Mouse (Mus musculus): ENCODE measurements at regions not wholly inside any gene's neighbourhood (a gene's known extent, or its start where the extent isn't known, plus 50 kb on each side); places are given as distances from the start of the nearest gene placed in this dataset.
"Not testable (repeated sequence)": the region's sequence is repeated elsewhere in the genome, so short reads cannot be mapped to it uniquely, and the experiment has no call there.

- ATAC-seq: no peak
- no peaks in the 10 kb centered on the region for H3K27me3 ChIP-seq (replicated peaks; ENCODE audit: control insufficient read depth, insufficient read depth, low read length)
- H3K9me3 ChIP-seq (ENCODE audit: control insufficient read depth, low read length): no peaks in the 10 kb centered on the region
- H3K36me3 ChIP-seq (ENCODE audit: control insufficient read depth, insufficient read depth, low read length): no peaks in the 10 kb centered on the region
- H3K27ac ChIP-seq (ENCODE audit: low read depth, low read length): no peak overlapping the region
- H3K4me3 ChIP-seq (ENCODE audit: low read length): no peak overlapping the region
- WGBS: 67% methylated on average over 16 of the region's 16 CpGs
- no peaks in the 10 kb centered on the region for H3K4me1 ChIP-seq (ENCODE audit: control insufficient read depth, insufficient read depth, low read depth, low read length)
- H3K4me2 ChIP-seq (ENCODE audit: low read length): no peak overlapping the region
- no peak overlapping the region for H3K9ac ChIP-seq (ENCODE audit: low read depth, low read length)
Observed at GRCm38 (mm10) chr5:3197952-3198841, 143.1 kb upstream of the Cdk6 start.

DNA sequence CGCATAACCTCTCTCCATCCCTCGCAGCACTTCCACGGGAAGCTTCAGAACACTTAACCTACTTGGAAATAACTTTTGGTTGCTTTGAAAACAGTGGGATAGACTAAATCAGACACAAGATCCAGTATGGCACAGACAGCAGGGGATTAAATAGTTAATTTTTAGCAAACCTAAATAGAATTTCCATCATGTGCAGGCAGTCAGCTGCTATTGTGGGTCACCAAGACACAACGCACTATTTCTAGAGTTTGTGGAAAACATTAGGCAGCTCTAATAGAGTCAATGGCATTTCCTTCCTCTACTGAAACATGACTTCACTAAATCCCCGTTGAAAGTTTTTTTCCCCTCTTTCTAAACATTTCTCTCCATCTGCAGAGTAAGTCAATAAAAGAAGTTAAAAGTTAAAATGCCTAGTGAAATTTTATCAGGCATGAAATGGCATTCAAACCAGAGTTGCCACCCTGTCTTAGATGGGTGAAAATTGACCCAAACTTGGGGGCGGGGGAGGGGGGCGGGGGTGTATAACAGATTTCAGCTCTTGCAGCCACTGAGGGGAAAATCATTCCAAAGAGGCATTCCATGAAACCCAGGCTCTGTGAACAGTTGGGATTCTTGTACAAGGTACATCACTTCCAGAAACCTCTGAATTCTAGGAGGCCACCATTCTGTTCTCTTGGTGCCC lies 142.3 kb upstream of the Cdk6 start:
- ATAC-seq; H3K9me3 ChIP-seq (ENCODE audit: control insufficient read depth, low read length); H3K4me2 ChIP-seq (ENCODE audit: low read length); H3K27me3 ChIP-seq (replicated peaks; ENCODE audit: control insufficient read depth, insufficient read depth, low read length); H3K27ac ChIP-seq (ENCODE audit: low read depth, low read length); H3K9ac ChIP-seq (ENCODE audit: low read depth, low read length); H3K36me3 ChIP-seq (ENCODE audit: control insufficient read depth, insufficient read depth, low read length); H3K4me3 ChIP-seq (ENCODE audit: low read length); H3K4me1 ChIP-seq (ENCODE audit: control insufficient read depth, insufficient read depth, low read depth, low read length): not testable (repeated sequence)
- 72% methylated on average over 7 of the region's 7 CpGs for WGBS

DNA sequence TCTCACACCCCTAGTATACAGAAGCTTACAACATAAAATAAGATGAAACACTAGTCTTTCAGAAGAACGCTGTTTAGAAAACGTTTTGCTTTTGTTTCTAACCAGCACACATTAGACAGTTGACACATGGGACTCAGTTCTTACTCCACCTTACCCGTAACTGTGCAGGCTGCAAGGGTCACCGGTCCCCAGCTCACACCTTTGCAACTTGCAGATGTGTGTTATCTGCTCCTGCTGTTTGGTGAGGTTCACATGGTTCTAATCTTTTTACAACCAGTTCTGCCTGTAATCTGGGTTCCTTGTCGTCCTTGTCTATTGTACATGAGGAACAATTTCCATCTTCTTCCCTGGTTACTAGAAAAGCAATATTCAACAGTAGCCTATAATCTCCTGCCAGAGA lies 135.1 kb upstream of the Cdk6 start:
- not testable (repeated sequence) for H3K27me3 ChIP-seq (replicated peaks; ENCODE audit: control insufficient read depth, insufficient read depth, low read length); H3K4me3 ChIP-seq (ENCODE audit: low read length); H3K9me3 ChIP-seq (ENCODE audit: control insufficient read depth, low read length); H3K4me2 ChIP-seq (ENCODE audit: low read length); H3K4me1 ChIP-seq (ENCODE audit: control insufficient read depth, insufficient read depth, low read depth, low read length); H3K36me3 ChIP-seq (ENCODE audit: control insufficient read depth, insufficient read depth, low read length); H3K27ac ChIP-seq (ENCODE audit: low read depth, low read length); H3K9ac ChIP-seq (ENCODE audit: low read depth, low read length); ATAC-seq
- WGBS: 81% methylated on average over 5 of the region's 5 CpGs

- not testable (repeated sequence) for ATAC-seq; H3K27ac ChIP-seq (ENCODE audit: low read depth, low read length); H3K9me3 ChIP-seq (ENCODE audit: control insufficient read depth, low read length); H3K27me3 ChIP-seq (replicated peaks; ENCODE audit: control insufficient read depth, insufficient read depth, low read length); H3K4me2 ChIP-seq (ENCODE audit: low read length); H3K9ac ChIP-seq (ENCODE audit: low read depth, low read length); H3K4me1 ChIP-seq (ENCODE audit: control insufficient read depth, insufficient read depth, low read depth, low read length); H3K4me3 ChIP-seq (ENCODE audit: low read length); H3K36me3 ChIP-seq (ENCODE audit: control insufficient read depth, insufficient read depth, low read length)
- 97% methylated on average over 4 of the region's 4 CpGs for WGBS
Observed at GRCm38 (mm10) chr5:3208293-3208692, 133.0 kb upstream of the Cdk6 start.

- WGBS: 96% methylated on average over 3 of the region's 3 CpGs
- ATAC-seq: no peak
Observed at GRCm38 (mm10) chr5:3211284-3211683, 130.0 kb upstream of the Cdk6 start.

GRCm38 (mm10) chr5:3216053-3216452 lies 125.2 kb upstream of the Cdk6 start:
- H3K9me3 ChIP-seq (ENCODE audit: control insufficient read depth, low read length): no peaks in the 10 kb centered on the region
- no peak overlapping the region for H3K27ac ChIP-seq (ENCODE audit: low read depth, low read length)
- ATAC-seq: no peak
- no peaks in the 10 kb centered on the region for H3K27me3 ChIP-seq (replicated peaks; ENCODE audit: control insufficient read depth, insufficient read depth, low read length)
- H3K9ac ChIP-seq (ENCODE audit: low read depth, low read length): no peak overlapping the region
- H3K36me3 ChIP-seq (ENCODE audit: control insufficient read depth, insufficient read depth, low read length): no peaks in the 10 kb centered on the region
- 89% methylated on average over 5 of the region's 5 CpGs for WGBS
- no peaks in the 10 kb centered on the region for H3K4me1 ChIP-seq (ENCODE audit: control insufficient read depth, insufficient read depth, low read depth, low read length)
- no peak overlapping the region for H3K4me2 ChIP-seq (ENCODE audit: low read length)
- H3K4me3 ChIP-seq (ENCODE audit: low read length): no peak overlapping the region

More at GRCm38 (mm10) chr5:3211284-3211683, 130.0 kb upstream of the Cdk6 start:
- Histone ChIP-seq H3K4me2 (ENCODE audit: low read length) (no peak overlapping the region), H3K27me3 (replicated peaks; ENCODE audit: control insufficient read depth, insufficient read depth, low read length) (no peaks in the 10 kb centered on the region), H3K27ac (ENCODE audit: low read depth, low read length) (no peak overlapping the region), H3K9ac (ENCODE audit: low read depth, low read length) (no peak overlapping the region), H3K36me3 (ENCODE audit: control insufficient read depth, insufficient read depth, low read length) (no peaks in the 10 kb centered on the region), H3K4me3 (ENCODE audit: low read length) (no peak overlapping the region), H3K9me3 (ENCODE audit: control insufficient read depth, low read length) (no peaks in the 10 kb centered on the region), H3K4me1 (ENCODE audit: control insufficient read depth, insufficient read depth, low read depth, low read length) (no peaks in the 10 kb centered on the region)

- Histone ChIP-seq H3K9ac (ENCODE audit: low read depth, low read length) (no peak overlapping the region), H3K4me1 (ENCODE audit: control insufficient read depth, insufficient read depth, low read depth, low read length) (no peaks in the 10 kb centered on the region), H3K4me2 (ENCODE audit: low read length) (no peak overlapping the region), H3K36me3 (ENCODE audit: control insufficient read depth, insufficient read depth, low read length) (no peaks in the 10 kb centered on the region), H3K27ac (ENCODE audit: low read depth, low read length) (no peak overlapping the region), H3K27me3 (replicated peaks; ENCODE audit: control insufficient read depth, insufficient read depth, low read length) (no peaks in the 10 kb centered on the region), H3K9me3 (ENCODE audit: control insufficient read depth, low read length) (no peaks in the 10 kb centered on the region), H3K4me3 (ENCODE audit: low read length) (no peak overlapping the region)
- ATAC-seq: no peak
- 40% methylated on average over 4 of the region's 4 CpGs for WGBS
Observed at GRCm38 (mm10) chr5:3219230-3219629, 122.1 kb upstream of the Cdk6 start.

DNA sequence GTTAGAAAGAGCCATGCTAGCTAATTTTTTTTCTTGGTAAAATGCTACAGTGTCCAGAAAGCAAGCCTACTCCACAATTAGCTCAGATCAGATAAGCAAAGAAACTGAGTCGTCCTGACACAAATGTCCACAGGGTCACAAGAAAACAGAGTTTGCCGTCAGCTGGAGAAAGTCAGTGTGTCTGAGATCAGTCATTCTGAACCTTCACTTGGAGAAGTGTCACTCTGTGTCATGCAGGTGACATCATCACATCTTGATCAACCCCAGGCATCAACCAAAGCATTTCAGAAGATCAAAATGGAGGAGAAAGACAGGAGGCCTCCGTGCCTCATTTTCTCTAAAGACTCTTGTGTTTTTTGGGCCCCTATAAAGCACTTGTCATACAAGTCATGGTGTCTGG lies 121.5 kb upstream of the Cdk6 start:
- no peak for ATAC-seq
- H3K4me2 ChIP-seq (ENCODE audit: low read length): no peak overlapping the region
- H3K27ac ChIP-seq (ENCODE audit: low read depth, low read length): no peak overlapping the region
- WGBS: 89% methylated on average over 3 of the region's 3 CpGs
- no peak overlapping the region for H3K9ac ChIP-seq (ENCODE audit: low read depth, low read length)
- H3K9me3 ChIP-seq (ENCODE audit: control insufficient read depth, low read length): no peaks in the 10 kb centered on the region
- H3K27me3 ChIP-seq (replicated peaks; ENCODE audit: control insufficient read depth, insufficient read depth, low read length): no peaks in the 10 kb centered on the region
- H3K4me3 ChIP-seq (ENCODE audit: low read length): no peak overlapping the region
- H3K4me1 ChIP-seq (ENCODE audit: control insufficient read depth, insufficient read depth, low read depth, low read length): no peaks in the 10 kb centered on the region
- H3K36me3 ChIP-seq (ENCODE audit: control insufficient read depth, insufficient read depth, low read length): no peaks in the 10 kb centered on the region

GRCm38 (mm10) chr5:3223819-3224218 lies 117.5 kb upstream of the Cdk6 start:
- not testable (repeated sequence) for H3K4me2 ChIP-seq (ENCODE audit: low read length)
- WGBS: 76% methylated on average over 4 of the region's 4 CpGs

More at GRCm38 (mm10) chr5:3223819-3224218, 117.5 kb upstream of the Cdk6 start:
- not testable (repeated sequence) for ATAC-seq; H3K27ac ChIP-seq (ENCODE audit: low read depth, low read length); H3K9me3 ChIP-seq (ENCODE audit: control insufficient read depth, low read length); H3K4me1 ChIP-seq (ENCODE audit: control insufficient read depth, insufficient read depth, low read depth, low read length); H3K36me3 ChIP-seq (ENCODE audit: control insufficient read depth, insufficient read depth, low read length); H3K27me3 ChIP-seq (replicated peaks; ENCODE audit: control insufficient read depth, insufficient read depth, low read length); H3K9ac ChIP-seq (ENCODE audit: low read depth, low read length); H3K4me3 ChIP-seq (ENCODE audit: low read length)
